10 mouse cellular contexts compared by ENCODE assay signal in the genomic region with DNA sequence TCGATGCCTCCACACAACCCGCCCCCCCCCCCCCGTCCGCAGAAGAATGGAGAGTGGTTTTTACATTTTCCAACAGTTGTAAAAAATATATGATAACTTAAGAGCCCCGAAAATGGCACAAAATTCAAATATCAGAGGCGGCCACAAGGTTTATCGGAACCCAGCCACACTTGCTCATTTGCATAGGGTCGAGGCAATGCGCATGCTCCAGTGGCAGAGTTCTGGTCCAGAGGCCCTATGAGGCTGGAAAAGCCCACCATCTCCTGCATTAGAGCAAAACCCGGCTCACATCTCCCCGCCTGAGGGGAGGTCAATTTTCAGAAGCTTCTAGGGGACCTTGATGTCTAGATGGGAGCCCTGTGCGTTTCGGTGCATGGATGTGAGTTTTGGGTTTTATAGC. TPM values are rescaled to one million over a fixed set of nuclear protein-coding genes. Genes with fewer than 3 reads are reported as not detected.
DNase-seq lines count a peak whose midpoint lies in the region; ATAC-seq and TF ChIP-seq lines count a peak whose summit lies in the region.
"Had no signal": no experiment of that assay in that cellular context is flagged by ENCODE, and none has a peak within 500 bp of the region (broad histone marks: within the 10 kb centered on the region; RNA-seq: fewer than 3 reads in every experiment).

No protein-coding gene starts in this region.

- no peak for ATAC-seq in kidney, embryonic 14.5 days (ENCODE audit: low FRiP score, low TSS enrichment)
- ATAC-seq in forebrain, embryonic 12.5 days (ENCODE audit: low FRiP score): no peak
- no peak for ATAC-seq in limb, embryonic 15.5 days (ENCODE audit: insufficient number of reproducible peaks, low FRiP score, low TSS enrichment, low read depth)

- no peaks in the 10 kb centered on the region for H3K36me3 ChIP-seq in kidney, embryonic 14.5 days (ENCODE audit: control insufficient read depth, insufficient read depth, low read length)
- no peaks in the 10 kb centered on the region for H3K36me3 ChIP-seq in forebrain, embryonic 12.5 days (replicated peaks)
- no peaks in the 10 kb centered on the region for H3K36me3 ChIP-seq in limb, embryonic 15.5 days
- H3K36me3 ChIP-seq in thymus, adult 2 months (ENCODE audit: control insufficient read depth, insufficient read depth, low read length): no peaks in the 10 kb centered on the region
- H3K36me3 ChIP-seq: liver, embryonic 15.5 days had no signal

- no peaks in the 10 kb centered on the region for H3K9me3 ChIP-seq in kidney, embryonic 14.5 days (ENCODE audit: control insufficient read depth, low read length)
- no peaks in the 10 kb centered on the region for H3K9me3 ChIP-seq in forebrain, embryonic 12.5 days
- no peaks in the 10 kb centered on the region for H3K9me3 ChIP-seq in limb, embryonic 15.5 days
- H3K9me3 ChIP-seq: liver, embryonic 15.5 days had no signal

- no peak for TF ChIP-seq POLR2A in thymus, adult 2 months (IDR thresholded peaks at IDR 0.05; ENCODE audit: control insufficient read depth, extremely low read depth, insufficient read depth, low read length, poor library complexity)

- no peak overlapping the region for H3K27ac ChIP-seq in kidney, embryonic 14.5 days (ENCODE audit: low read depth, low read length)
- H3K27ac ChIP-seq in forebrain, embryonic 12.5 days: no peak overlapping the region
- H3K27ac ChIP-seq in limb, embryonic 15.5 days: no peak overlapping the region
- no peak overlapping the region for H3K27ac ChIP-seq in thymus, adult 2 months (ENCODE audit: control insufficient read depth, insufficient read depth, low read length)
- H3K27ac ChIP-seq: liver, embryonic 15.5 days had no signal

- H3K4me2 ChIP-seq in kidney, embryonic 14.5 days (replicated peaks; ENCODE audit: low read depth, low read length): peak overlapping the region; percentile 41
- H3K4me2 ChIP-seq in forebrain, embryonic 12.5 days: peak overlapping the region; percentile 54
- H3K4me2 ChIP-seq in limb, embryonic 15.5 days: peak overlapping the region; percentile 14; the same call in 1 of the 2 replicates
- H3K4me2 ChIP-seq: liver, embryonic 15.5 days had no signal

- H3K4me1 ChIP-seq in kidney, embryonic 14.5 days (ENCODE audit: control insufficient read depth, insufficient read depth, low read length): peaks cover 25% of the 10 kb centered on the region
- peaks cover 44% of the 10 kb centered on the region for H3K4me1 ChIP-seq in forebrain, embryonic 12.5 days
- H3K4me1 ChIP-seq in limb, embryonic 15.5 days: peaks cover 36% of the 10 kb centered on the region
- H3K4me1 ChIP-seq in thymus, adult 2 months (replicated peaks; ENCODE audit: control insufficient read depth, insufficient read depth, low read length): peaks cover 23% of the 10 kb centered on the region

- TF ChIP-seq CTCF in thymus, adult 2 months (IDR thresholded peaks at IDR 0.05; ENCODE audit: borderline replicate concordance, control insufficient read depth, extremely low read depth, insufficient read depth, low read length, poor library complexity): no peak

- H3K4me3 ChIP-seq in kidney, embryonic 14.5 days (ENCODE audit: low read length): peak overlapping the region; percentile 20
- peak overlapping the region; percentile 27 for H3K4me3 ChIP-seq in forebrain, embryonic 12.5 days (replicated peaks)
- no peak overlapping the region for H3K4me3 ChIP-seq in limb, embryonic 15.5 days
- no peak overlapping the region for H3K4me3 ChIP-seq in thymus, adult 2 months (ENCODE audit: control insufficient read depth, insufficient read depth, low read length)
- H3K4me3 ChIP-seq: erythroblast, embryonic 14.5 days; liver, embryonic 15.5 days had no signal

- H3K27me3 ChIP-seq in kidney, embryonic 14.5 days (ENCODE audit: control insufficient read depth, insufficient read depth, low read length): peaks cover 24% of the 10 kb centered on the region
- peaks cover 56% of the 10 kb centered on the region for H3K27me3 ChIP-seq in forebrain, embryonic 12.5 days
- peaks cover 69% of the 10 kb centered on the region for H3K27me3 ChIP-seq in limb, embryonic 15.5 days
- H3K27me3 ChIP-seq in thymus, adult 2 months (ENCODE audit: control insufficient read depth, insufficient read depth, low read length): no peaks in the 10 kb centered on the region; the same call in 1 of the 2 replicates

- H3K9ac ChIP-seq in kidney, embryonic 14.5 days (ENCODE audit: low read depth, low read length): peak overlapping the region; percentile 32; the same call in 1 of the 2 replicates
- H3K9ac ChIP-seq in forebrain, embryonic 12.5 days: peak overlapping the region; percentile 49
- no peak overlapping the region for H3K9ac ChIP-seq in limb, embryonic 15.5 days
- H3K9ac ChIP-seq: liver, embryonic 15.5 days had no signal

- WGBS in kidney, embryonic 14.5 days: 37% methylated on average over 13 of the region's 13 CpGs
- WGBS in forebrain, embryonic 12.5 days: 32% methylated on average over 13 of the region's 13 CpGs
- 49% methylated on average over 12 of the region's 13 CpGs for WGBS in limb, embryonic 15.5 days
- WGBS in thymus, adult 2 months: 77% methylated on average over 13 of the region's 13 CpGs

- DNase-seq in kidney, postnatal 10 days: no peak
- DNase-seq in ES-CJ7 (ENCODE audit: low read depth, low spot score): peak; percentile 64
- DNase-seq in thymus, adult 2 months: no peak
- DNase-seq in urinary bladder, postnatal 25 days (ENCODE audit: low spot score): no peak
- DNase-seq in right cerebral cortex, postnatal 14 days: no peak

RNA-seq across cellular contexts. Expression of gene Dtx1, which starts 4.8 kb away (rescaled TPM):
- 7.3 and 10.1 TPM in 2 replicates for polyA plus RNA-seq in kidney, embryonic 14.5 days (2014; fragmentation: Nextera tagmentation; extraction: Ambion mirVana)
- 17.1 and 18.1 TPM in 2 replicates for polyA plus RNA-seq in forebrain, embryonic 12.5 days (2016; fragmentation: Nextera tagmentation; extraction: Ambion mirVana)
- polyA plus RNA-seq in limb, embryonic 15.5 days (2015; fragmentation: Nextera tagmentation; extraction: Ambion mirVana): 2.7 and 4.0 TPM in 2 replicates
- polyA plus RNA-seq in thymus, adult 2 months (2012; rRNA removed): 60.6 and 66.6 TPM in 2 replicates
- polyA plus RNA-seq: erythroblast, embryonic 14.5 days had no signal

RNA-seq across cellular contexts. Expression of gene Oas2, which starts 42.7 kb away (rescaled TPM):
- 0.19 and 0.37 TPM in 2 replicates for polyA plus RNA-seq in kidney, embryonic 14.5 days (2014; fragmentation: Nextera tagmentation; extraction: Ambion mirVana)
- polyA plus RNA-seq in forebrain, embryonic 12.5 days (2016; fragmentation: Nextera tagmentation; extraction: Ambion mirVana): 0.10 and 0.17 TPM in 2 replicates
- 0.32 and 0.44 TPM in 2 replicates for polyA plus RNA-seq in limb, embryonic 15.5 days (2015; fragmentation: Nextera tagmentation; extraction: Ambion mirVana)
- polyA plus RNA-seq in thymus, adult 2 months (2012; rRNA removed): 18.5 and 22.4 TPM in 2 replicates
- polyA plus RNA-seq: erythroblast, embryonic 14.5 days had no signal

RNA-seq across cellular contexts. Expression of gene Rasal1, which starts 58.4 kb away (rescaled TPM):
- 0.23 and 0.31 TPM in 2 replicates for polyA plus RNA-seq in kidney, embryonic 14.5 days (2014; fragmentation: Nextera tagmentation; extraction: Ambion mirVana)
- polyA plus RNA-seq in forebrain, embryonic 12.5 days (2016; fragmentation: Nextera tagmentation; extraction: Ambion mirVana): 0.17 and 0.20 TPM in 2 replicates
- polyA plus RNA-seq in limb, embryonic 15.5 days (2015; fragmentation: Nextera tagmentation; extraction: Ambion mirVana): 0.43 and 0.49 TPM in 2 replicates
- polyA plus RNA-seq in thymus, adult 2 months (2012; rRNA removed): 27.7 and 28.0 TPM in 2 replicates

Comparison
In these comparisons a context has a peak if more than half of its experiments do, and no peak if none do; other contexts are left out.
1. H3K4me3 ChIP-seq: peak in kidney, embryonic 14.5 days (single experiment) and forebrain, embryonic 12.5 days (single experiment); none in limb, embryonic 15.5 days (single experiment) and thymus, adult 2 months (single experiment).
2. RNA of gene Oas2, which starts 42.7 kb away (polyA plus RNA-seq): 18.5 to 22.4 TPM in thymus, adult 2 months; 0.32 to 0.44 TPM in limb, embryonic 15.5 days, 0.19 to 0.37 TPM in kidney, embryonic 14.5 days and 0.10 to 0.17 TPM in forebrain, embryonic 12.5 days; every median in the first group is over 10 times any median in the second.
3. RNA of gene Rasal1, which starts 58.4 kb away (polyA plus RNA-seq): 27.7 to 28.0 TPM in thymus, adult 2 months; 0.43 to 0.49 TPM in limb, embryonic 15.5 days, 0.23 to 0.31 TPM in kidney, embryonic 14.5 days and 0.17 to 0.20 TPM in forebrain, embryonic 12.5 days; every median in the first group is over 10 times any median in the second.
4. Peak in every context shown above with its lines, with median percentiles within 50 percentile points of each other: H3K4me2 ChIP-seq.